Mouse (Mus musculus): ENCODE measurements around the gene B3gat3.

- TF ChIP-seq CTCF (IDR thresholded peaks at IDR 0.05; ENCODE audit: control insufficient read depth, insufficient read depth, insufficient read length) (no peak), MYOD1 (IDR thresholded peaks at IDR 0.05; ENCODE audit: control insufficient read depth, insufficient read length, low read depth) (no peak), CEBPB (IDR thresholded peaks at IDR 0.05; ENCODE audit: low read depth) (no peak), USF1 (IDR thresholded peaks at IDR 0.05; ENCODE audit: low read depth) (no peak), MYOG (IDR thresholded peaks at IDR 0.05; ENCODE audit: control insufficient read depth, extremely low read depth, insufficient read length) (no peak), FOSL1 (IDR thresholded peaks at IDR 0.05; ENCODE audit: insufficient read depth, low read length, poor library complexity, severe bottlenecking) (no peak), MAX (IDR thresholded peaks at IDR 0.05) (no peak)
These were observed 25.1 kb downstream of the B3gat3 start for GRCm38 (mm10) chr19:8945251-8945650.
